Mouse (Mus musculus): ENCODE results near the gene Ptprn. TPM values are rescaled to one million over a fixed set of nuclear protein-coding genes. Genes with fewer than 3 reads are reported as not detected.

Gene Ptprn
- polyA plus RNA-seq, 1 experiment from 2014 or later, result 33.5 TPM

Small RNA genes lying within 50 kb of the gene (microRNA-seq; reads per million reads assigned to microRNA genes)
- not detected for gene Gm27943

Other genes starting within 250 kb of the Ptprn start
- gene Nhej1, start 139.3 kb downstream of the Ptprn start, polyA plus RNA-seq (2015; fragmentation: Nextera tagmentation; extraction: Ambion mirVana), result 6.8 and 6.9 TPM in 2 replicates
- not detected in 2 replicates for gene Slc23a3, start 130.6 kb downstream of the Ptprn start, polyA plus RNA-seq (2015; fragmentation: Nextera tagmentation; extraction: Ambion mirVana)
- gene Cnppd1, start 121.8 kb downstream of the Ptprn start, polyA plus RNA-seq (2015; fragmentation: Nextera tagmentation; extraction: Ambion mirVana), result 48.2 and 52.3 TPM in 2 replicates
- 134 and 146 TPM in 2 replicates for gene Retreg2, start 121.7 kb downstream of the Ptprn start, polyA plus RNA-seq (2015; fragmentation: Nextera tagmentation; extraction: Ambion mirVana)
- 40.1 and 40.2 TPM in 2 replicates for gene Zfand2b, start 95.9 kb downstream of the Ptprn start, polyA plus RNA-seq (2015; fragmentation: Nextera tagmentation; extraction: Ambion mirVana)
- gene Abcb6, start 84.1 kb downstream of the Ptprn start, polyA plus RNA-seq (2015; fragmentation: Nextera tagmentation; extraction: Ambion mirVana), result 45.1 and 48.4 TPM in 2 replicates
- gene Ankzf1, start 72.4 kb downstream of the Ptprn start, polyA plus RNA-seq (2015; fragmentation: Nextera tagmentation; extraction: Ambion mirVana), result 23.2 and 24.2 TPM in 2 replicates
- 57.5 and 66.3 TPM in 2 replicates for gene Atg9a, start 72.3 kb downstream of the Ptprn start, polyA plus RNA-seq (2015; fragmentation: Nextera tagmentation; extraction: Ambion mirVana)
- gene Glb1l, start 53.7 kb downstream of the Ptprn start, polyA plus RNA-seq (2015; fragmentation: Nextera tagmentation; extraction: Ambion mirVana), result 20.3 and 22.0 TPM in 2 replicates
- gene Stk16, start 53.7 kb downstream of the Ptprn start, polyA plus RNA-seq (2015; fragmentation: Nextera tagmentation; extraction: Ambion mirVana), result 146 and 147 TPM in 2 replicates
- gene Tuba4a, start 44.6 kb downstream of the Ptprn start, polyA plus RNA-seq (2015; fragmentation: Nextera tagmentation; extraction: Ambion mirVana), result 26.8 and 28.1 TPM in 2 replicates
- gene A630095N17Rik, start 32.4 kb downstream of the Ptprn start, polyA plus RNA-seq (2015; fragmentation: Nextera tagmentation; extraction: Ambion mirVana), result not detected in 2 replicates
- 72.5 and 85.0 TPM in 2 replicates for gene Dnajb2, start 28.1 kb downstream of the Ptprn start, polyA plus RNA-seq (2015; fragmentation: Nextera tagmentation; extraction: Ambion mirVana)
- gene Resp18, start 13.9 kb upstream of the Ptprn start, polyA plus RNA-seq (2015; fragmentation: Nextera tagmentation; extraction: Ambion mirVana), result 203 and 214 TPM in 2 replicates
- 140 and 145 TPM in 2 replicates for gene Dnpep, start 53.5 kb upstream of the Ptprn start, polyA plus RNA-seq (2015; fragmentation: Nextera tagmentation; extraction: Ambion mirVana)
- 1.1 and 1.7 TPM in 2 replicates for gene Des, start 95.8 kb upstream of the Ptprn start, polyA plus RNA-seq (2015; fragmentation: Nextera tagmentation; extraction: Ambion mirVana)
- 22.4 and 25.0 TPM in 2 replicates for gene Speg, start 110.8 kb upstream of the Ptprn start, polyA plus RNA-seq (2015; fragmentation: Nextera tagmentation; extraction: Ambion mirVana)
- gene Gmppa, start 171.4 kb upstream of the Ptprn start, polyA plus RNA-seq (2015; fragmentation: Nextera tagmentation; extraction: Ambion mirVana), result 73.8 and 79.0 TPM in 2 replicates
- 21.2 and 22.8 TPM in 2 replicates for gene Asic4, start 185.9 kb upstream of the Ptprn start, polyA plus RNA-seq (2015; fragmentation: Nextera tagmentation; extraction: Ambion mirVana)
- 46.1 and 53.4 TPM in 2 replicates for gene Chpf, start 214.8 kb upstream of the Ptprn start, polyA plus RNA-seq (2015; fragmentation: Nextera tagmentation; extraction: Ambion mirVana)
- 45.2 and 49.9 TPM in 2 replicates for gene Tmem198, start 215.0 kb upstream of the Ptprn start, polyA plus RNA-seq (2015; fragmentation: Nextera tagmentation; extraction: Ambion mirVana)
- gene Obsl1, start 241.9 kb upstream of the Ptprn start, polyA plus RNA-seq (2015; fragmentation: Nextera tagmentation; extraction: Ambion mirVana), result 28.1 and 34.9 TPM in 2 replicates
- 17.4 and 22.4 TPM in 2 replicates for gene Inha, start 242.6 kb upstream of the Ptprn start, polyA plus RNA-seq (2015; fragmentation: Nextera tagmentation; extraction: Ambion mirVana)

All from hindbrain, embryonic 15.5 days (tissue).